Comparison of ENCODE assay signal across 9 mouse cellular contexts in the genomic region with DNA sequence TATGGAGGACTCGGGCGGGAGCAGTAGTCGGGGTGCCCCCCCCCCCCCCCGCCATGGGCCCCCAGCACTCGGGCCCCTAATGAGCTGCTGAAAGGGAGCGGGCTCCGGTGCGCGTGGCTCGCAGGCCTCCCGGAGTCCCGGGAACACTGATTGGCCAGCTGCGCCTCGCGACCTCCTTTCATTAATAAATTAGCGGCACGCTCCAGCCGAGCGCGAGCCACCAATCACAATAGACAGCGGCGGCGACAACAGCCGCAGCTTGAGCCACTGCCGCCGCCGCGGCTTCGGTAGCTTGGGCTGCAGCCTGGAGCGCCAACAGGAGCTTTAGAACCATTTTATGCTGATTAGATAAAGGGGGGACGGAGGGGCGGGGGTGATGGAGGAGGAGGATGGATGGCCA. TPM values are rescaled to one million over a fixed set of nuclear protein-coding genes. Genes with fewer than 3 reads are reported as not detected.
DNase-seq lines count a peak whose midpoint lies in the region; ATAC-seq and TF ChIP-seq lines count a peak whose summit lies in the region.
"Had no signal": no experiment of that assay in that cellular context is flagged by ENCODE, and none has a peak within 500 bp of the region (broad histone marks: within the 10 kb centered on the region; RNA-seq: fewer than 3 reads in every experiment).

No protein-coding gene starts in this region.

- under 1% methylated on average over 30 of the region's 32 CpGs for WGBS in heart, embryonic 11.5 days (ENCODE audit: insufficient replicate concordance)
- WGBS in midbrain, embryonic 13.5 days = under 1% methylated on average over 28 of the region's 32 CpGs

- H3K27me3 ChIP-seq in heart, embryonic 11.5 days (ENCODE audit: control insufficient read depth, insufficient read depth, low read length) = peaks cover 80% of the 10 kb centered on the region
- H3K27me3 ChIP-seq in midbrain, embryonic 13.5 days = peaks cover 77% of the 10 kb centered on the region

- intact Hi-C loops in gastrocnemius, adult 2 months (cut with DNase I) = no loop called here

- no peaks in the 10 kb centered on the region for H3K9me3 ChIP-seq in heart, embryonic 11.5 days (replicated peaks; ENCODE audit: control insufficient read depth, low read length)
- no peaks in the 10 kb centered on the region for H3K9me3 ChIP-seq in midbrain, embryonic 13.5 days

- peaks cover 17% of the 10 kb centered on the region for H3K4me1 ChIP-seq in heart, embryonic 11.5 days (ENCODE audit: control insufficient read depth, insufficient read depth, low read length)
- H3K4me1 ChIP-seq in midbrain, embryonic 13.5 days (replicated peaks) = peaks cover 60% of the 10 kb centered on the region

- H3K36me3 ChIP-seq in heart, embryonic 11.5 days (ENCODE audit: control insufficient read depth, insufficient read depth, low read length) = no peaks in the 10 kb centered on the region
- no peaks in the 10 kb centered on the region for H3K36me3 ChIP-seq in midbrain, embryonic 13.5 days

- TF ChIP-seq CTCF in gastrocnemius, adult 2 months (IDR thresholded peaks at IDR 0.05) = no peak

- H3K9ac ChIP-seq in heart, embryonic 11.5 days (ENCODE audit: low read depth, low read length) = no peak overlapping the region
- peak overlapping the region; percentile 74; the same call in 1 of the 2 replicates for H3K9ac ChIP-seq in midbrain, embryonic 13.5 days (replicated peaks)

- H3K4me2 ChIP-seq in heart, embryonic 11.5 days = peak overlapping the region; percentile 89
- H3K4me2 ChIP-seq in midbrain, embryonic 13.5 days (replicated peaks) = peak overlapping the region; percentile 66

- peak overlapping the region; percentile 75 for H3K4me3 ChIP-seq in gastrocnemius, adult 2 months
- peak overlapping the region; percentile 52 for H3K4me3 ChIP-seq in heart, embryonic 11.5 days (ENCODE audit: low read depth, low read length)
- peak overlapping the region; percentile 53 for H3K4me3 ChIP-seq in midbrain, embryonic 13.5 days (replicated peaks)

- DNase-seq in gastrocnemius, adult 2 months = peak; percentile 37
- no peak for DNase-seq in gastrocnemius, postnatal 4 days (ENCODE audit: low spot score in 2 of 2)
- peak; percentile 20 to 37 for DNase-seq in adrenal gland, postnatal 36 days
- DNase-seq in kidney, postnatal 10 days = peak; percentile 53
- no peak for DNase-seq in urinary bladder, postnatal 4 days (ENCODE audit: low spot score in 2 of 2)
- DNase-seq in layer of hippocampus, adult 9-11 months = no peak

- H3K27ac ChIP-seq in gastrocnemius, adult 2 months = no peak overlapping the region
- H3K27ac ChIP-seq in heart, embryonic 11.5 days (ENCODE audit: low read depth, low read length) = no peak overlapping the region
- H3K27ac ChIP-seq in midbrain, embryonic 13.5 days = peak overlapping the region; percentile 90

- no peak for ATAC-seq in heart, embryonic 11.5 days (replicated peaks; ENCODE audit: insufficient number of reproducible peaks, low FRiP score, low TSS enrichment)
- ATAC-seq in midbrain, embryonic 13.5 days = peak; percentile 84

RNA-seq across cellular contexts. Expression of a gene that starts 0.4 kb away (rescaled TPM):
- total RNA-seq in gastrocnemius, adult 2 months (2021) = not detected
- total RNA-seq in gastrocnemius, postnatal 4 days (2021) = not detected
- not detected for total RNA-seq in adrenal gland, postnatal 36 days (2021)
- not detected in 2 replicates for polyA plus RNA-seq in heart, embryonic 11.5 days (2014; fragmentation: Nextera tagmentation; extraction: Ambion mirVana)
- polyA plus RNA-seq in midbrain, embryonic 13.5 days (2015; fragmentation: Nextera tagmentation; extraction: Ambion mirVana) = 58.3 and 67.5 TPM in 2 replicates
- polyA plus RNA-seq: Patski had no signal

Comparison
In these comparisons a context has a peak if more than half of its experiments do, and no peak if none do; other contexts are left out.
1. DNase-seq: peak in gastrocnemius, adult 2 months (single experiment), adrenal gland, postnatal 36 days (2 of 2) and kidney, postnatal 10 days (single experiment); none in gastrocnemius, postnatal 4 days (0 of 2), urinary bladder, postnatal 4 days (0 of 2) and layer of hippocampus, adult 9-11 months (single experiment).
2. Peak in every context shown above with its lines, with median percentiles within 50 percentile points of each other: H3K4me3 ChIP-seq.